Mouse (Mus musculus) thymus, adult 2 months (tissue): Measurements from ENCODE around the gene Nanos2.

ENCODE experiments used
- CTCF ChIP-seq: fragments of 200-500 bp; IDR thresholded peaks from 2 replicates; pipeline ENCODE4 v1.5.1; 2012; ENCODE audit warnings: mild to moderate bottlenecking, control low read depth, low read length, moderate library complexity, borderline replicate concordance; ENCODE audit not compliant: control insufficient read depth, poor library complexity, insufficient read depth; ENCODE audit errors: extremely low read depth
- POLR2A ChIP-seq: fragments of 200-500 bp; IDR thresholded peaks from 2 replicates; pipeline ENCODE4 v1.6.1; 2012; ENCODE audit warnings: mild to moderate bottlenecking, low read length, control low read depth, moderate library complexity; ENCODE audit not compliant: control insufficient read depth, poor library complexity, insufficient read depth; ENCODE audit errors: extremely low read depth

DNA sequence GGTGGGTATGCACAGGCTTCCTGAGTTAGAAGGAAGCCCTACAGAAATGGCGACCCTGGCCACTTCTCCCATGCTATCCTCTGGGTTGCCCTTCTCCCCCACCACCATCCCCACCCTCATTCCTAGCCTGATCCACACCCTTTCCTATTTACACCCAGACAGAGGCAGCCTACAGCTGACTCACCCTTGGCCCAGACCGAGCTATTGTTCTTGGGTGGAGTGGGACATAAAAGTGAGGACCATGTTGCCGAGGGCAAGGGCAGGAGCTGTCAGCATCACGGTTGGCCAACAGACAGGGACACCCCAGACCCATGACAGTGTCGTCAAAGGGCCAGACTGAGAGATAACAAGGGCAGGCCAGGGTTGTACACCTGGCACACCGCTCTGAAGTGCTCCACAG lies 39.0 kb upstream of the Nanos2 start:
- TF ChIP-seq CTCF: no peak
- no peak for TF ChIP-seq POLR2A
